Mouse (Mus musculus) frontal cortex, postnatal 14 days (tissue): Measurements from ENCODE around the gene Tcaim.
"Not testable (repeated sequence)": the region's sequence is repeated elsewhere in the genome, so short reads cannot be mapped to it uniquely, and the experiment has no call there.

Experiments used
- DNase-seq, 2 experiments: peaks; one replicate each; pipeline ENCODE4 v3.0.0; 2022; ENCODE audit warnings: low spot score in 2 of 2

Gene Tcaim

DNA sequence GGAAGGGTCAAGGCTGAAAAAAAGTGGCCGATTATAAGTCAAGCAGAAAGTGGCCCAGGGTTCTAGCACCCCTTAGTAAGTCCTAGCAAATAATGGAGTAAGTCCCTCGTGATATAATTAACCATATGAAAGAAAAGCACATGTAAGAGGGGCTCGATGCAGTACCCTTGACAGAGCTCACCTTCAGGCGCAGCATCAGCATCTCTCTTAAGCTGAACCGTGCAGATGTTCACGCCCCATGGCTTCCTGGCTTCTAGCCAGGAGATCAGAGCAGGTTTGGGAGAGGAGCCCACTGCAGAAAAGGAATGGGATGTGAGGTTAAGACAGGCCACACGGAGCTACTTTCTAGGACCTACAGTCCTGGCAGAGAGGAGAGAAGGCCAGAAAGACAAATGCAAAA is 49.2 kb downstream of the Tcaim start:
- DNase-seq = no peak

DNA sequence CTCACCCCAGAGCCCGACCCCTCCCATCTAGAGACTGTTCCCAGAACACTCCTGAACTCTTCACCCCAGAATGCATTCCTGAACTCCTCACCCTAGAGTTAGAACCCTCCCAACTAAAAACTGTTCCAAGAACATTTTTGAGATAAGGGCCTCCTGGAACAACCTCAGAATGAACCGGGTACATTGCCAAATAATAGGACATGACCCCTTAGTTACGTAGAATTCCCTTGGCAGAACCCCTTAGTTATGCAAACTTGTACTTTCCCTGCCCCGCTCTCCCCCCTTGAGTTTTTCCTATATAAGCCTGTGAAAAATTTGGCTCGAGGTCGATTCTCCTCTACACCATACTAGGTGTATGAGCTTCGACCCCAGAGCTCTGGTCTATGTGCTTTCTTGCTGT is 49.8 kb downstream of the Tcaim start:
- not testable (repeated sequence) for DNase-seq

DNA sequence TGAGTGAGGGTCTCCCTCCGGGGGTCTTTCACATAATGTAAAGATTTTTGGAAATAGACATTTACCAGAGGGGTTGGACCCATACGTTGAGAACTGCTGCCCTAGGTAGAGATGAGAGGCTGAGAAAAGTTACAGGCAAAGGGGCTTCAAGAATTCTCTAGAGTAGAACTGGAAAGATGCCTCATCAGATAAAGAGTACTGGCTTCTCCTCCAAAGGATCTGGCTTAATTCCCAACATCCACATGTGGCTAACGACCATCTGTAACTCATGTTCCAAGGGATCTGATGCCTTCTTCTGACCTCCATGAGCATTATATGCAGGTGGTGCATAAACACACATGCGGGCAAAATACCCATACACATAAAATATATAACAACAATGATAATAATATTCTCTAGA is 50.3 kb downstream of the Tcaim start:
- DNase-seq = no peak

DNA sequence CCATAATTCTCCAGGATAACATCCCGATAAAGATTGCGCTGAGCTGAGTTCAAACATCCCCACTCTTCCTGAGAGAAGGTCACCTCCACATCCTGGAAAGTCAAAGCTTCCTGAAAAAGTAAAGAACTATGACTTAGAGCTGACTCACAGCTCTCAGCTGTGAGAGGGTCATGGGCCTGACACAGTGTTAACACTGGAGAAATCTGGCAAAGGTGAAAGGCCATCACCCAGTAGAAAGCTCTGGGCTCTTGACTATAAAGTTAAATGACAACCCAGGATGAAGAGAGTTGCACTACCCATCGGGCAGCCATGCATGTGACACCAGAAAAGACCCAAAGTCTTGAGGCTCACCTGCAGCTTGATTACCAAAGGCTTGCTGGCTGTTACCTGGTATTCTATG is 51.4 kb downstream of the Tcaim start:
- no peak for DNase-seq

DNA sequence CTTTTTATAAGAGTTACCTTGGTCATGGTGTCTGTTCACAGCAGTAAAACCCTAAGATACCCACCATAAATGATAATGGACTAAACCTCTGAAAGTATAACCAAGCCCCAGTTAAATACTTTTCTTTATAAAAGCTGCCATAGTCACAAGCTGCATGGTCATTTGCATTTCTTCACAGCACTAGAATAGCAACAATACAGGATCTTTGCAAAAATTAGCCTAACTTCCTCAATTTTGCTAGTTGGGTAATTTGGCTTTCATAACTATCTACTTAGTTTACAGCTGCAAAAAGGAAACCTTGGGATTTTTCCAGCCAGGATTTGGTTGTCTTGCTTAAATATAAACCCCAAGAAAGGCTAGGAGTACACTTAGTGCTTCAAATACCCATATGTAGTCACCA is 55.4 kb downstream of the Tcaim start:
- DNase-seq = no peak

DNA sequence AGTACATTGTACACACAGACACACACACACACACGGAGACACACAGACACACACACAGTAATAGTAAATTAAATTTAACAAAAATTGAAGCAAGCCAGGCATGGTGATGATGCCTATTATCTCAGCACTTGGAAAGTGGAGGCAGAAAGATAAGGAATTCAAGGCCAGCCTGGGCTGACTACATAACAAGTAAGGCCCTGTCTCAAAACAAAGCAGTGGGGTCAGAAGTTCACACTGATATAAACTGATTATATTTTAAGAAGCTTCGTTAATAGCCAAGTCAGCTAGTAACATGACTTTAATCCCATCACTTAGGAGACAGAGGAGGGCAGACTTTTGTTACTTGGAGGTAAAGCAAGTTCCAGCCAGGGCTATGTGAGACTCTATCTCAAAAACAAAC is 58.4 kb downstream of the Tcaim start:
- no peak for DNase-seq

DNA sequence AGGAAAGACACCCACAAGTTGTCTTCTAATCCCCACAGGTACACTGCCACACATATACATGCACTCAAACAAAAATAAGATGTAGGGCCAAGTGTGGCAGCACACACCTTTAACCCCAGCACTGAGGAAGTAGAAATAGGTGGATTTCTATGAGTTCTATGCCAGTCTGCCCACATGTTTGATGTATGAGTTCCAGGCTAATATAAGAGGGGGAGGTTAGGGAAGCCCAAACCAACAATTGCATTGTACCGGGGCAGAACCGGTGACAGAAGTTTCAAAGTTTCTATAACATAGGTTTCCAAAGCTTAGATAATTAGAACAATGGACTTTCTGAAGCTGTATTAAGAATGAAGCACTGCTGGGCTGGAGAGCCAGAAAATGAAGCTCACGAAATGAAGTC is 59.5 kb downstream of the Tcaim start:
- DNase-seq = no peak

DNA sequence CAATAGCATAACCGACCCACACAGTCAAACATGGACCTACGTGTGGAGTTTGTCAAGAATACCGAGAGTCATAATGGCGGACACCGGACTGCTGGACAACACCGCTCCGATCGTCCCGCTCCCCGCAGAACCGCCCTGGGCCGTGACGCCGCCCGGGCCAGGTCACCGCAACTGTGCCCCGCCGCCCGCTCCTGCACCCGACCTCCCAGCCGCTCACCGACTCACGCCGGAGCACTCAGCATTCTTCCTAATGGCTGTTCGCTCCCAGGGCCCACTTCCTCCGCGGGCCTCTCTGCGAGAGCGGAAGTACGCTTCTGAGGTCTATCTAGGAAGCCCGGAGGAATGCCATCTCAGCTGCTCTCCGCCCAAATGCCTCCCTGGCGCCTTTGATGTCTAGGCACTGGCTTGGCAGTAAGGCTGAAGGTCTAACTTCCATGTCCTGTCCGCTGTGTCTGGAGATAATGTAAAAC is 60.4 kb downstream of the Tcaim start, which contains the start of gene Zfp445:
TSS of gene Zfp445 (minus strand) at position 310 of the 470 bp plus-strand sequence.
- peak; percentile 59 to 68 for DNase-seq

DNA sequence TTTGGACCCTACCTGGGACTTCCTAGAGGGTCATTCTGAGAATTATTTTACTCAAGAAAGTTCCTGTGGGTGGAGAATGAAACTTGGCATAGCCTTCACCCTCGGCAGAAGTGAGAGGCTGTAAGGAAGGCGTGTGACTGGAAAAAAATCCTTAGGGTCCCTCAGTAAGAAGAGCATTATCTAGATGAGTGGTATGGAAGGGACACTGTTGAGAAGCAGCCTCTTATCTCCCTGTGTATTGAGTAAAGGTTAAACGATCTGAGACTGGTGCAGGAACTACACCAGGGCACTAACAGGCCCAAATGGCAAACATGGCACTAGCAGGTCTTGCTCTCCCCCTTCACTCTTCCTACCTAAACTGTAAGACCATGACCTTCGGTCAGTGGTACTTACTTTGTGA is 60.9 kb downstream of the Tcaim start:
- DNase-seq = no peak

DNA sequence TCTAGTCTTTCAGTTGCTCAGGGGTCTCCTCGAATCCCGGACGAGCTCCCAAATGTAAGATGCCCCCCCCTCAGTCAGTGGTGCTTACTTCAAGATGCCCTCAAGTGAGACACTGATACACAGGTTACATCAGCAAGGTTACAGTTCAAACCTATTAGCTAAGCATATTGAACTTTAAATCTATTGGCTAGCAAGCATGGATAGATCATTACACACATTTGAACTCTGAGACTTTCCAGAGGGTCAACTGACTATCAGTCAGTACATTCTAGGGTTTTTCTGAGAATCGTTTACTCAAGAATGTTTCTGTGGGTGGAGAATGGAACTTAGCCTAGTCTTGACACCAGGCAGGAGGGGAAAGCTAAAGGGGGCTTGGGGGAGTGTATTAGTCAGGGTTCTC is 67.3 kb downstream of the Tcaim start:
- DNase-seq = no peak

DNA sequence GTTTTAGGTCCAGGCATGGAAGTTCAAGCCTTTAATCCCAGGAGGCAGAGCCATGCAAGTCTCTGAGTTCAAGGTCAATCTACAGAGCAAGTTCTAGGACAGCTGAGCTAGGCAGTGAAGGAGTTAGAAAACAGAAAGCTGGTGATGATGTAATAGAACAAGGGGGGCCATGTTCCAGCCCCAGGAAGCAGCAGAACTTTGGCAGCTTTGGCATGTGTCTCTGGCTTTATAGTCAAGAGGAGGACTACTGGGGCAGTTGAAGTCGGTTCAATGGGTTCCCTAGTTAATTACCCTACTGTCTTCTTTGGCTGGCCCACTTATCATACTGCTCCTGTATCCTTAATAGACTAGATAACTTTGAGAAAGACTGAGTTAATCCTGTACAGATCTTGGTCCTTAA is 69.3 kb downstream of the Tcaim start:
- no peak for DNase-seq

DNA sequence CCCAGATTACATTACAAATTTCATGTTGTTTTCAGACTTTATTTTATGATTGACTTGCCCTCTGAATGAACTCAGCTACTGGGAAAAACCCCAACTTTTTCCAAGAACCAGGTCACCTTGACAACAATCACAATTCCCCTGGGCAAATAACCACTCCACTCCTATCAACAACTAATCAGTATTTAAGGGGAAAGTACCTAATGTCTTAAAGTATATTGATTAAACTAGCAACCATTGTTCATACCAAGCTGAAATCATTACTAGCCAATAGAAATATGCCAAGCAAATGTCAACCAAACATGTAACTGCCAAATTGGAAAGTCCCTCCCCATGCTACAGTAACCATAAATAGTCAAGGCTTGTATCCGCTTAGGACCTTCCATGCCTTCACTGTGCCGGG is 69.8 kb downstream of the Tcaim start:
- DNase-seq = no peak

DNA sequence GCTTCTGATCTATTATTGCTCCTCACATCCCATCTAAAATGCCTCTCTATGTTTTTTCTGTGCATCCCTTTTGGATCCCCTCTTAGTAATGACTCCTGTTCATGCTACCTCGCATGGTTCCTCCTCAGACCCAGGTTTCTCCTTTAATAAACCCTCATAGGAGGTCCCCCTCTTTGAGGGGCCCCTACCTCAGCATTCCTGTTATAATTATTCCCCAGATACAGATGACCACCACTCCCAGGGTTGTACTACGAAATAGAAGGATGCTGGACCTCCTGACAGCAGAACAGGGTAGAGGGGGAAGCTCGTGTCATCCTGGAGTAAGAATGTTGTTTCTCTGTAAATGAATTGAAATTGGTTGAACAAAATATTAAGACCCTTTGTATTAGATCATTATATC is 80.0 kb downstream of the Tcaim start, which contains the start of gene Zkscan7:
TSS of gene Zkscan7 (plus strand) at position 301 of the 400 bp plus-strand sequence.
- no peak for DNase-seq
